Mouse (Mus musculus) cortical plate, adult 2 months (tissue): ENCODE data around the gene Gm36079.
"Not testable (repeated sequence)": the region's sequence is repeated elsewhere in the genome, so short reads cannot be mapped to it uniquely, and the experiment has no call there.

Source experiments
- CTCF ChIP-seq: fragments of 200-500 bp; IDR thresholded peaks from 2 replicates; pipeline ENCODE4 v1.5.1; 2011; ENCODE audit warnings: mild to moderate bottlenecking, control low read depth, low read length; ENCODE audit not compliant: insufficient read depth; ENCODE audit errors: extremely low read depth
- POLR2A ChIP-seq: fragments of 200-500 bp; IDR thresholded peaks from 2 replicates; pipeline ENCODE4 v1.6.1; 2011; ENCODE audit warnings: mild to moderate bottlenecking, low read length, control low read depth; ENCODE audit not compliant: insufficient read depth; ENCODE audit errors: extremely low read depth

GRCm38 (mm10) chr13:120026911-120027310 is at the start of gene Gm36079:
- TF ChIP-seq POLR2A, CTCF: not testable (repeated sequence)
